Mouse (Mus musculus) forelimb bud, embryonic 11.5 days (tissue): Measurements from ENCODE around the gene Olfr368.

ENCODE experiments used
- DNase-seq: peaks from one replicate; pipeline ENCODE4 v3.0.0-alpha.2; 2012; ENCODE audit warnings: low read depth, low spot score

The Olfr368 gene

GRCm38 (mm10) chr2:37326215-37326614, at the start of gene Olfr368:
Olfr368 (plus strand) TSS chr2:37326515.
- no peak for DNase-seq

- DNase-seq = no peak
These were observed 7.0 kb downstream of the Olfr368 start for GRCm38 (mm10) chr2:37333321-37333720.

GRCm38 (mm10) chr2:37338497-37339187, 12.3 kb downstream of the Olfr368 start:
- DNase-seq = peak; percentile 43

GRCm38 (mm10) chr2:37351671-37352070, 25.4 kb downstream of the Olfr368 start:
- no peak for DNase-seq

- DNase-seq = no peak
These were observed 29.3 kb downstream of the Olfr368 start for GRCm38 (mm10) chr2:37355571-37355970.

- peak; percentile 92 for DNase-seq
These were observed 32.6 kb downstream of the Olfr368 start, which contains the start of gene Pdcl for GRCm38 (mm10) chr2:37358633-37359540. Pdcl (minus strand) TSS chr2:37359332.

- no peak for DNase-seq
These were observed 33.6 kb downstream of the Olfr368 start for GRCm38 (mm10) chr2:37359908-37360307.

GRCm38 (mm10) chr2:37370651-37371050, 44.3 kb downstream of the Olfr368 start:
- no peak for DNase-seq

- DNase-seq = no peak
These were observed 49.7 kb downstream of the Olfr368 start for GRCm38 (mm10) chr2:37376018-37376417.

GRCm38 (mm10) chr2:37380189-37380588, 53.9 kb downstream of the Olfr368 start:
- DNase-seq = peak; percentile 56
